Mouse (Mus musculus) adrenal gland, postnatal 36 days (tissue): ENCODE results near the gene S1pr4. TPM values are rescaled to one million over a fixed set of nuclear protein-coding genes. Genes with fewer than 3 reads are reported as not detected.
A peak's percentile ranks its signal among the peaks of the same experiment; 100 is the strongest.

Experiments
- DNase-seq, 2 experiments: peaks; one replicate each; pipeline ENCODE4 v3.0.0; 2021; ENCODE audit warnings: mixed read lengths in 1 of 2
- total RNA-seq, 2 experiments: library from RNA; stranded (reverse); gene quantifications; 2 replicates each; pipeline ENCODE4 v1.2.3; 2021

The S1pr4 gene
- total RNA-seq, 2 experiments from 2014 or later: 1.1 to 1.2 TPM

- peak; percentile 56 to 67 for DNase-seq
Measured at GRCm38 (mm10) chr10:81464405-81465264, 35.3 kb downstream of the S1pr4 start.

GRCm38 (mm10) chr10:81463531-81463930, 36.4 kb downstream of the S1pr4 start:
- no peak for DNase-seq

GRCm38 (mm10) chr10:81462917-81463316, 37.0 kb downstream of the S1pr4 start:
- DNase-seq: no peak

- DNase-seq: no peak
Measured at GRCm38 (mm10) chr10:81462415-81462804, 37.5 kb downstream of the S1pr4 start.

GRCm38 (mm10) chr10:81461673-81462414, 38.1 kb downstream of the S1pr4 start:
- no peak for DNase-seq

- no peak for DNase-seq
Measured at GRCm38 (mm10) chr10:81460951-81461350, 39.0 kb downstream of the S1pr4 start.

- DNase-seq: no peak
Measured at GRCm38 (mm10) chr10:81460471-81460870, 39.5 kb downstream of the S1pr4 start.

- DNase-seq: no peak
Measured at GRCm38 (mm10) chr10:81459399-81459798, 40.5 kb downstream of the S1pr4 start.

GRCm38 (mm10) chr10:81458267-81458666, 41.7 kb downstream of the S1pr4 start:
- no peak for DNase-seq

GRCm38 (mm10) chr10:81457624-81458023, 42.3 kb downstream of the S1pr4 start:
- no peak for DNase-seq

- no peak for DNase-seq
Measured at GRCm38 (mm10) chr10:81456983-81457563, 42.9 kb downstream of the S1pr4 start.

GRCm38 (mm10) chr10:81455181-81455895, 44.6 kb downstream of the S1pr4 start, which contains the start of gene Nfic:
Gene Nfic (minus strand): TSS chr10:81455635.
- no peak for DNase-seq

GRCm38 (mm10) chr10:81454106-81454505, 45.8 kb downstream of the S1pr4 start:
- DNase-seq: no peak

- peak; percentile 28 to 37 for DNase-seq
Measured at GRCm38 (mm10) chr10:81452947-81453288, 47.0 kb downstream of the S1pr4 start.

- no peak for DNase-seq
Measured at GRCm38 (mm10) chr10:81452237-81452946, 47.5 kb downstream of the S1pr4 start.

- no peak for DNase-seq
Measured at GRCm38 (mm10) chr10:81451365-81451745, 48.6 kb downstream of the S1pr4 start.

GRCm38 (mm10) chr10:81450641-81451364, 49.1 kb downstream of the S1pr4 start:
- no peak for DNase-seq

GRCm38 (mm10) chr10:81450140-81450539, 49.8 kb downstream of the S1pr4 start:
- DNase-seq: peak; percentile 81 to 87
